Mouse (Mus musculus): ENCODE results near the gene Pid1. TPM values are rescaled to one million over a fixed set of nuclear protein-coding genes. Genes with fewer than 3 reads are reported as not detected.
A peak's percentile ranks its signal among the peaks of the same experiment; 100 is the strongest.

Gene Pid1
- polyA plus RNA-seq, 2 experiments = 5.4 to 12.3 TPM

DNA sequence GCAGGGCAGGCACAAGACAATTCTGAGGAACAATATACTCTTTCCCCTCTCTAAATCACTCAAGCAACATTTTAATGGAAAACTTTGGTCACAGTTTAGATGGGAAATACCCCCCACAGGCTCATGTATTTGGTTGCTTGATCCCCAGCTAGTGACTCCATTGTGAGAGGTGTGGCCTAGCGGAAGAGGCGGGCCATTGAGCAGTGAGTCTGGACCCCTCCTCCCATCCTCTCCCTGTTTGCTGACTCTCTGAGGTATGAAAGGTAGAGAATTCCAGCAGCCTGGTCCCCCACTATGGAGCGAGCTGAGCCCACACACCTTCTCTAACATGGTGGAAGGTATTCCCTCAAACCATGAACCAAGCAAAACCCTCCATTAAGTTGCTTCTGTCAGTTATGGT lies 83.8 kb downstream of the Pid1 start:
- Histone ChIP-seq H3K36me3 (replicated peaks; ENCODE audit: control insufficient read depth, insufficient read depth, low read depth) (no peaks in the 10 kb centered on the region), H3K27me3 (ENCODE audit: control insufficient read depth, insufficient read depth, low read length) (no peaks in the 10 kb centered on the region), H3K27ac (no peak overlapping the region), H3K9me3 (ENCODE audit: control insufficient read depth, low read length) (no peaks in the 10 kb centered on the region), H3K4me2 (ENCODE audit: low read depth) (no peak overlapping the region), H3K4me3 (ENCODE audit: insufficient read depth in 1 of 2, low read depth in 2 of 2, low read length in 2 of 2) (no peak overlapping the region), H3K4me1 (replicated peaks; ENCODE audit: control insufficient read depth in 2 of 2, insufficient read depth in 2 of 2, low read length in 1 of 2) (peaks cover 0 to 2% of the 10 kb centered on the region in 2 experiments; a peak in 1 of 4 replicates), H3K9ac (replicated peaks) (no peak overlapping the region)
- 56% methylated on average over 3 of the region's 3 CpGs for WGBS (ENCODE audit: insufficient replicate concordance)
- no peak for ATAC-seq (ENCODE audit: insufficient read depth)
- DNase-seq (ENCODE audit: low read depth in 3 of 3, low spot score in 3 of 3) = no peak
- TF ChIP-seq EP300 (IDR thresholded peaks at IDR 0.05; ENCODE audit: low read depth) (no peak), CTCF (IDR thresholded peaks at IDR 0.05; ENCODE audit: low read depth) (no peak)

DNA sequence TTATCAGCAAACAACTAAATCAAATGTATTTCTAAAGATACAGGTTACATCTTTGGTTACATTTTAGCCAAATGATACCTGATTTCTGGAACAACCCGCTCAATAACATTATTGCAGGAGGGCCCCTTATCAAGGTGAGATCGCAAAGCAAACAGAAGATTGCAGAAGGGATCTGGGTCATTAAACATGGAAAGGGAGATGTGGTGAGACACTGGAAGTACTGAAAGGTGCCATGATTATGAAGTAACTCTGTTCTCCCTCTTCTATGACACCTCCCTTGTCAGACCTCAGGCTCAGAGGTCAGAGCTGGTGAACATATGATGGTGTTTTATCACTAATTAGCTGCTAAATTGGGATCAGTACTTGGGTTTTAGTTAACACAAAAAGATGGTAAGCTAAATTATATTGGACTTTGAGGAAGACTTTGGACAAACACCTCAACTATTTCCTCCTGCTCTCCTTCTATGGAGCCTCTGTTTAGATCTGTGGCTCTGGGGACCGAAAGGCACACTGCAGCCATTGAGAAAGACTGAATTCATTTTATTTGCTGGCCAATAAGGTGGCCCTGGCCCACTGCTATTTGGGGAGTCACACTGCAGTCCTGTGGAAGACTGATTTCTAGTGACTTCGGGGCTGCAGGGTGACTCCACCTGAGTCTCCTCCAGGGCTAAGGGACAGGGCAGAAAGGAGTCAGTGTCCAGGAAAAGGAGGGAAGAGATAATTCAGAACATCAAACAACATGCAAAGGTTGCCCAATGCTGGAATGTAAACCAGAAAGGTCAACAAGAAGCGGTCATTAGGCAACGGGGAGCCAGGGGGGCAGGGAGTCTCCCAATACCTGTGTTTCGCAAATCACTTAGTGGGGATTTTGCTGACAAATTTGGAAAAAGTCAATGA lies 85.4 kb downstream of the Pid1 start:
- peak; percentile 66; the same call in 1 of the 2 replicates for ATAC-seq (ENCODE audit: insufficient read depth)
- Histone ChIP-seq H3K4me3 (ENCODE audit: insufficient read depth in 1 of 2, low read depth in 2 of 2, low read length in 2 of 2) (no peak overlapping the region), H3K36me3 (replicated peaks; ENCODE audit: control insufficient read depth, insufficient read depth, low read depth) (no peaks in the 10 kb centered on the region), H3K4me2 (ENCODE audit: low read depth) (peak overlapping the region; percentile 34), H3K4me1 (replicated peaks; ENCODE audit: control insufficient read depth in 2 of 2, insufficient read depth in 2 of 2, low read length in 1 of 2) (peaks cover 0 to 2% of the 10 kb centered on the region in 2 experiments; a peak in 1 of 4 replicates), H3K27ac (no peak overlapping the region), H3K27me3 (ENCODE audit: control insufficient read depth, insufficient read depth, low read length) (no peaks in the 10 kb centered on the region), H3K9me3 (ENCODE audit: control insufficient read depth, low read length) (no peaks in the 10 kb centered on the region), H3K9ac (replicated peaks) (no peak overlapping the region)
- peak; percentile 14 to 24 (median 22) for DNase-seq (ENCODE audit: low read depth in 3 of 3, low spot score in 3 of 3)
- WGBS (ENCODE audit: insufficient replicate concordance) = 54% methylated on average over 7 of the region's 7 CpGs
- no peak for TF ChIP-seq EP300 (IDR thresholded peaks at IDR 0.05; ENCODE audit: low read depth)
- no peak for TF ChIP-seq CTCF (IDR thresholded peaks at IDR 0.05; ENCODE audit: low read depth)

DNA sequence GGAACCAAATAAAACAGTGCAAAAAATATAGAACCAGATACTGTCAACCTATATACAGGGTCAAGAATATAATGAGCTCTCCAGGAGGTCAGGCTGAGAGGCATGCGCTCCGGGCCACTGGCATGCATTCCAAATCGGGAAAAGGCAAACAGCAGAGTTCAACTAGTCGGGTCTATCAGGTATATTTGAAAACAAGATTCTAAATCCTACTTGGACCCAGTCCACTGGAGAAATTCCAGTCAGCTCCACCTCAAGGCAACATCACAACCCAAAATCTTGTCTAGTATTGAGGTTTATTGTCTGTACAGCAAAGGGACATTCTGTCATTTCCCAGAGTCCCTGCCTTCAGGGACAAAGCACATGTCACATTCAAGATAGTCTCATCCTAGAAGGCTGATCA lies 91.0 kb downstream of the Pid1 start:
- Histone ChIP-seq H3K27me3 (ENCODE audit: control insufficient read depth, insufficient read depth, low read length) (no peaks in the 10 kb centered on the region), H3K36me3 (replicated peaks; ENCODE audit: control insufficient read depth, insufficient read depth, low read depth) (no peaks in the 10 kb centered on the region), H3K4me2 (ENCODE audit: low read depth) (no peak overlapping the region; the same call in 1 of the 2 replicates), H3K4me3 (ENCODE audit: insufficient read depth in 1 of 2, low read depth in 2 of 2, low read length in 2 of 2) (no peak overlapping the region), H3K4me1 (replicated peaks; ENCODE audit: control insufficient read depth in 2 of 2, insufficient read depth in 2 of 2, low read length in 1 of 2) (peaks cover 0 to 2% of the 10 kb centered on the region in 2 experiments; a peak in 1 of 4 replicates), H3K9ac (replicated peaks) (no peak overlapping the region), H3K9me3 (ENCODE audit: control insufficient read depth, low read length) (no peaks in the 10 kb centered on the region), H3K27ac (no peak overlapping the region)
- TF ChIP-seq CTCF (IDR thresholded peaks at IDR 0.05; ENCODE audit: low read depth) (no peak), EP300 (IDR thresholded peaks at IDR 0.05; ENCODE audit: low read depth) (no peak)
- 63% methylated on average over 4 of the region's 4 CpGs for WGBS (ENCODE audit: insufficient replicate concordance)
- DNase-seq (ENCODE audit: low read depth in 3 of 3, low spot score in 3 of 3) (no peak), ATAC-seq (ENCODE audit: insufficient read depth) (no peak)

DNA sequence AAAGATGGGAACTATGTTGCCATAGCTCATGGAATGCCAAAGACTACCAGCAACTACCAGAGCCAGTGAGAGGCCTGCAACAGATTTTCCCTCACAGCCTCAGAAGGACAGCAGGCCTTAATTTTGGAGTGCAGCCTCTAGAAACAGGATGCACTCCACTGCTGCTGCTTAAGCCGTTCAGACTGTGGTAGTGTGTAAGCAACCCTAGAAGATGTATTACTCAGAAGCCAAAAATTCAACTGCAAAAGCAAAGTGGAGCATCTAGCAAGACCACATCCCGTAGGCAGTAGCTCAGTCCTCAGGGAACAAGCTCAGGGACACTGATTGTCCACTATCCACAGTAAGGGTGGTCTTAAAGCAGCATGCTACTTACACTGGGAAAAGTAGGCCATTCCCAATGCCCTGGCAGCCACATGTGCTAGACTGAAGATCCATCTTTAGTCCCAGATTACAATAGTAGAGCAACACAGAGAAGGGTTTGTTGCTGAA lies 92.2 kb downstream of the Pid1 start:
- WGBS (ENCODE audit: insufficient replicate concordance) = 53% methylated on average over 2 of the region's 2 CpGs
- Histone ChIP-seq H3K36me3 (replicated peaks; ENCODE audit: control insufficient read depth, insufficient read depth, low read depth) (no peaks in the 10 kb centered on the region), H3K27ac (no peak overlapping the region), H3K4me3 (ENCODE audit: insufficient read depth in 1 of 2, low read depth in 2 of 2, low read length in 2 of 2) (no peak overlapping the region), H3K9me3 (ENCODE audit: control insufficient read depth, low read length) (no peaks in the 10 kb centered on the region), H3K27me3 (ENCODE audit: control insufficient read depth, insufficient read depth, low read length) (no peaks in the 10 kb centered on the region), H3K4me2 (ENCODE audit: low read depth) (no peak overlapping the region), H3K9ac (replicated peaks) (no peak overlapping the region), H3K4me1 (replicated peaks; ENCODE audit: control insufficient read depth in 2 of 2, insufficient read depth in 2 of 2, low read length in 1 of 2) (peaks cover 0 to 2% of the 10 kb centered on the region in 2 experiments; a peak in 1 of 4 replicates)
- ATAC-seq (ENCODE audit: insufficient read depth) (no peak), DNase-seq (ENCODE audit: low read depth in 3 of 3, low spot score in 3 of 3) (no peak)
- TF ChIP-seq CTCF (IDR thresholded peaks at IDR 0.05; ENCODE audit: low read depth) = no peak
- TF ChIP-seq EP300 (IDR thresholded peaks at IDR 0.05; ENCODE audit: low read depth) = no peak

DNA sequence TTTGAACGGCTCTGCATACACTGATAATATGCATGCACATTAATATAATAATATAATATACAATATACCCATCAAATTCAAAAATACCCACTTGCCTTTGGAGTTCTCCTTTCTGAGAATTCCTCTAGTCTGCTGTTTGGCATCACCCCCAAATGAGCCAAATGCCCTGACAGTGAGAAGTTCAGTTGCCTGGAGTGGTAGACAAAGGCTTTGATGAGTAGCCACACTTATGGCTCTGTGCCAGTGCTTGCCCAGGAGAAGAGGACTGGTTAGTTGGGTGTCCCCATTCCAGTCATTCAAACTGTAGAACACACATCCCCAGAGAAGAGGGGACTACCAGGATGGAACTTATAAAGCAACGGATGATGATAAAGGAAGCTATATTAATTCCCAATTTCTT lies 106.3 kb downstream of the Pid1 start:
- H3K4me3 ChIP-seq (ENCODE audit: insufficient read depth in 1 of 2, low read depth in 2 of 2, low read length in 2 of 2) = no peak overlapping the region
- no peaks in the 10 kb centered on the region for H3K9me3 ChIP-seq (ENCODE audit: control insufficient read depth, low read length)
- ATAC-seq (ENCODE audit: insufficient read depth) (no peak), DNase-seq (ENCODE audit: low read depth in 3 of 3, low spot score in 3 of 3) (no peak)
- TF ChIP-seq EP300 (IDR thresholded peaks at IDR 0.05; ENCODE audit: low read depth) = no peak
- no peak for TF ChIP-seq CTCF (IDR thresholded peaks at IDR 0.05; ENCODE audit: low read depth)
- H3K4me1 ChIP-seq (replicated peaks; ENCODE audit: control insufficient read depth in 2 of 2, insufficient read depth in 2 of 2, low read length in 1 of 2) = 0 out of 4 replicates have a peak, but pooled peaks cover 0 to 4% of the 10 kb centered on the region in 2 experiments
- 75% methylated on average over 2 of the region's 2 CpGs for WGBS (ENCODE audit: insufficient replicate concordance)
- no peak overlapping the region for H3K4me2 ChIP-seq (ENCODE audit: low read depth)
- H3K36me3 ChIP-seq (replicated peaks; ENCODE audit: control insufficient read depth, insufficient read depth, low read depth) = no peaks in the 10 kb centered on the region
- H3K27me3 ChIP-seq (ENCODE audit: control insufficient read depth, insufficient read depth, low read length) = no peaks in the 10 kb centered on the region
- H3K9ac ChIP-seq (replicated peaks) = no peak overlapping the region
- H3K27ac ChIP-seq = no peak overlapping the region
